Mouse (Mus musculus) E14TG2a.4 (cell line): ENCODE measurements around the gene Diaph3.

Experiments used
- H3K27me3 ChIP-seq: 2 replicates; pipeline ENCODE4 v1.6.1; 2014; ENCODE audit warnings: low read length, control low read depth; ENCODE audit not compliant: insufficient read depth
- H3K36me3 ChIP-seq: 2 replicates; pipeline ENCODE4 v1.6.1; 2014; ENCODE audit warnings: low read length, control low read depth; ENCODE audit not compliant: insufficient read depth
- H3K4me1 ChIP-seq: replicated peaks from 2 replicates; pipeline ENCODE4 v1.6.1; 2014; ENCODE audit warnings: low read depth, low read length, control low read depth
- H3K4me3 ChIP-seq: replicated peaks from 2 replicates; pipeline ENCODE4 v1.5.1; 2014; ENCODE audit warnings: mild to moderate bottlenecking, low read length
- H3K9me3 ChIP-seq: 2 replicates; pipeline ENCODE4 v1.6.1; 2014; ENCODE audit warnings: low read length, control low read depth
- CTCF ChIP-seq: conservative IDR thresholded peaks from 2 replicates; pipeline ENCODE4 v1.5.1; 2014; ENCODE audit warnings: low read length
- NANOG ChIP-seq: IDR thresholded peaks from 2 replicates; pipeline ENCODE4 v1.6.1; 2014; ENCODE audit warnings: borderline replicate concordance, low read length, mixed read lengths
- POU5F1 ChIP-seq: IDR thresholded peaks from 2 replicates; pipeline ENCODE4 v1.6.1; 2014; ENCODE audit warnings: low read length, borderline replicate concordance

The Diaph3 gene

GRCm38 (mm10) chr14:86692714-86693113, 448.3 kb downstream of the Diaph3 start:
- TF ChIP-seq CTCF = no peak
- H3K4me3 ChIP-seq = no peak overlapping the region
- H3K9me3 ChIP-seq = no peaks in the 10 kb centered on the region
- no peaks in the 10 kb centered on the region for H3K27me3 ChIP-seq
- no peaks in the 10 kb centered on the region for H3K36me3 ChIP-seq
- H3K4me1 ChIP-seq = no peaks in the 10 kb centered on the region

GRCm38 (mm10) chr14:86691298-86691697, 449.7 kb downstream of the Diaph3 start:
- TF ChIP-seq NANOG (no peak), CTCF (no peak), POU5F1 (no peak)
- H3K4me3 ChIP-seq = no peak overlapping the region
- no peaks in the 10 kb centered on the region for H3K9me3 ChIP-seq
- H3K4me1 ChIP-seq = no peaks in the 10 kb centered on the region
- H3K36me3 ChIP-seq = no peaks in the 10 kb centered on the region
- H3K27me3 ChIP-seq = no peaks in the 10 kb centered on the region

GRCm38 (mm10) chr14:86684585-86685503, 456.2 kb downstream of the Diaph3 start:
- Histone ChIP-seq H3K36me3 (no peaks in the 10 kb centered on the region), H3K4me1 (no peaks in the 10 kb centered on the region), H3K27me3 (no peaks in the 10 kb centered on the region), H3K9me3 (no peaks in the 10 kb centered on the region), H3K4me3 (no peak overlapping the region)
- no peak for TF ChIP-seq POU5F1
- TF ChIP-seq NANOG = no peak
- no peak for TF ChIP-seq CTCF

- Histone ChIP-seq H3K4me1 (no peaks in the 10 kb centered on the region), H3K4me3 (no peak overlapping the region), H3K27me3 (no peaks in the 10 kb centered on the region), H3K36me3 (no peaks in the 10 kb centered on the region), H3K9me3 (peaks cover 8% of the 10 kb centered on the region)
- no peak for TF ChIP-seq POU5F1
- TF ChIP-seq CTCF = no peak
- TF ChIP-seq NANOG = no peak
Measured at GRCm38 (mm10) chr14:86681951-86682350, 459.1 kb downstream of the Diaph3 start.

- no peaks in the 10 kb centered on the region for H3K36me3 ChIP-seq
- H3K9me3 ChIP-seq = peaks cover 8% of the 10 kb centered on the region
- H3K27me3 ChIP-seq = no peaks in the 10 kb centered on the region
- H3K4me1 ChIP-seq = no peaks in the 10 kb centered on the region
- TF ChIP-seq CTCF (no peak), NANOG (no peak), POU5F1 (no peak)
- no peak overlapping the region for H3K4me3 ChIP-seq
Measured at GRCm38 (mm10) chr14:86678992-86679391, 462.0 kb downstream of the Diaph3 start.

- Histone ChIP-seq H3K27me3 (no peaks in the 10 kb centered on the region), H3K4me3 (no peak overlapping the region), H3K9me3 (peaks cover 8% of the 10 kb centered on the region), H3K36me3 (no peaks in the 10 kb centered on the region), H3K4me1 (no peaks in the 10 kb centered on the region)
- TF ChIP-seq NANOG = no peak
- TF ChIP-seq CTCF = peak; percentile 15; the same call in 1 of the 2 replicates
Measured at GRCm38 (mm10) chr14:86678179-86678780, 462.8 kb downstream of the Diaph3 start.

- no peak for TF ChIP-seq CTCF
- no peak for TF ChIP-seq POU5F1
- no peak for TF ChIP-seq NANOG
- Histone ChIP-seq H3K9me3 (peaks cover 8% of the 10 kb centered on the region), H3K36me3 (no peaks in the 10 kb centered on the region), H3K4me1 (no peaks in the 10 kb centered on the region), H3K4me3 (no peak overlapping the region), H3K27me3 (no peaks in the 10 kb centered on the region)
Measured at GRCm38 (mm10) chr14:86677015-86677414, 464.0 kb downstream of the Diaph3 start.

- Histone ChIP-seq H3K4me1 (no peaks in the 10 kb centered on the region), H3K27me3 (no peaks in the 10 kb centered on the region), H3K4me3 (no peak overlapping the region), H3K9me3 (peaks cover 8% of the 10 kb centered on the region), H3K36me3 (no peaks in the 10 kb centered on the region)
- TF ChIP-seq CTCF (no peak), POU5F1 (no peak), NANOG (no peak)
Measured at GRCm38 (mm10) chr14:86675314-86675713, 465.7 kb downstream of the Diaph3 start.
